Mouse (Mus musculus): ENCODE data around the gene Dtd2.

- TF ChIP-seq CTCF (IDR thresholded peaks at IDR 0.05; ENCODE audit: low read depth) = no peak
- TF ChIP-seq EP300 (IDR thresholded peaks at IDR 0.05; ENCODE audit: low read depth) = no peak
These were observed 8.3 kb upstream of the Dtd2 start for GRCm38 (mm10) chr12:52014494-52015029.
